Mouse (Mus musculus): Measurements from ENCODE around the gene Slc22a7. TPM values are rescaled to one million over a fixed set of nuclear protein-coding genes. Genes with fewer than 3 reads are reported as not detected.

Slc22a7 gene
- total and polyA plus RNA-seq, 3 experiments, result not detected

- TF ChIP-seq CTCF (IDR thresholded peaks at IDR 0.05; ENCODE audit: low read depth, low read length), result no peak
- no peak for TF ChIP-seq GATA2 (IDR thresholded peaks at IDR 0.05; ENCODE audit: borderline replicate concordance, low read depth, low read length)
- no peak for TF ChIP-seq GATA1 (IDR thresholded peaks at IDR 0.05; ENCODE audit: borderline replicate concordance, low read length)
- TF ChIP-seq POLR2AphosphoS5 (IDR thresholded peaks at IDR 0.05; ENCODE audit: insufficient replicate concordance, low read depth, low read length), result no peak
- no peak for TF ChIP-seq TAL1 (conservative IDR thresholded peaks at IDR 0.05; ENCODE audit: low read depth, low read length)
- Histone ChIP-seq H3K4me1 (ENCODE audit: insufficient read depth, low read depth, low read length) (no peaks in the 10 kb centered on the region), H3K9me3 (replicated peaks) (no peaks in the 10 kb centered on the region), H3K27me3 (ENCODE audit: insufficient read depth, low read length) (peaks cover 16% of the 10 kb centered on the region; the same call in 1 of the 2 replicates), H3K4me3 (ENCODE audit: low read depth, low read length) (no peak overlapping the region), H3K36me3 (replicated peaks) (no peaks in the 10 kb centered on the region)
- no peak for DNase-seq (ENCODE audit: low spot score)
- no peak for ATAC-seq (ENCODE audit: extremely low read depth, insufficient number of reproducible peaks, low FRiP score, poor library complexity, severe bottlenecking)
These were observed 8.0 kb upstream of the Slc22a7 start for GRCm38 (mm10) chr17:46446264-46446663.

- H3K4me3 ChIP-seq (ENCODE audit: low read depth, low read length), result no peak overlapping the region
- no peaks in the 10 kb centered on the region for H3K36me3 ChIP-seq (replicated peaks)
- no peaks in the 10 kb centered on the region for H3K4me1 ChIP-seq (ENCODE audit: insufficient read depth, low read depth, low read length)
- no peak for TF ChIP-seq CTCF (IDR thresholded peaks at IDR 0.05; ENCODE audit: low read depth, low read length)
- no peaks in the 10 kb centered on the region for H3K9me3 ChIP-seq (replicated peaks)
- H3K27me3 ChIP-seq (ENCODE audit: insufficient read depth, low read length), result peaks cover 16% of the 10 kb centered on the region; the same call in 1 of the 2 replicates
- no peak for DNase-seq (ENCODE audit: low spot score)
- ATAC-seq (ENCODE audit: extremely low read depth, insufficient number of reproducible peaks, low FRiP score, poor library complexity, severe bottlenecking), result no peak
These were observed 6.8 kb upstream of the Slc22a7 start for GRCm38 (mm10) chr17:46444839-46445579.

- no peak for DNase-seq (ENCODE audit: low spot score)
- Histone ChIP-seq H3K4me1 (ENCODE audit: insufficient read depth, low read depth, low read length) (no peaks in the 10 kb centered on the region), H3K9me3 (replicated peaks) (no peaks in the 10 kb centered on the region), H3K4me3 (ENCODE audit: low read depth, low read length) (no peak overlapping the region), H3K36me3 (replicated peaks) (no peaks in the 10 kb centered on the region), H3K27me3 (ENCODE audit: insufficient read depth, low read length) (peaks cover 17% of the 10 kb centered on the region; the same call in 1 of the 2 replicates)
- no peak for ATAC-seq (ENCODE audit: extremely low read depth, insufficient number of reproducible peaks, low FRiP score, poor library complexity, severe bottlenecking)
- TF ChIP-seq GATA2 (IDR thresholded peaks at IDR 0.05; ENCODE audit: borderline replicate concordance, low read depth, low read length), result no peak
- no peak for TF ChIP-seq TAL1 (conservative IDR thresholded peaks at IDR 0.05; ENCODE audit: low read depth, low read length)
- TF ChIP-seq GATA1 (IDR thresholded peaks at IDR 0.05; ENCODE audit: borderline replicate concordance, low read length), result no peak
- no peak for TF ChIP-seq POLR2AphosphoS5 (IDR thresholded peaks at IDR 0.05; ENCODE audit: insufficient replicate concordance, low read depth, low read length)
- no peak for TF ChIP-seq CTCF (IDR thresholded peaks at IDR 0.05; ENCODE audit: low read depth, low read length)
These were observed 919 bp upstream of the Slc22a7 start for GRCm38 (mm10) chr17:46439176-46439575.

DNA sequence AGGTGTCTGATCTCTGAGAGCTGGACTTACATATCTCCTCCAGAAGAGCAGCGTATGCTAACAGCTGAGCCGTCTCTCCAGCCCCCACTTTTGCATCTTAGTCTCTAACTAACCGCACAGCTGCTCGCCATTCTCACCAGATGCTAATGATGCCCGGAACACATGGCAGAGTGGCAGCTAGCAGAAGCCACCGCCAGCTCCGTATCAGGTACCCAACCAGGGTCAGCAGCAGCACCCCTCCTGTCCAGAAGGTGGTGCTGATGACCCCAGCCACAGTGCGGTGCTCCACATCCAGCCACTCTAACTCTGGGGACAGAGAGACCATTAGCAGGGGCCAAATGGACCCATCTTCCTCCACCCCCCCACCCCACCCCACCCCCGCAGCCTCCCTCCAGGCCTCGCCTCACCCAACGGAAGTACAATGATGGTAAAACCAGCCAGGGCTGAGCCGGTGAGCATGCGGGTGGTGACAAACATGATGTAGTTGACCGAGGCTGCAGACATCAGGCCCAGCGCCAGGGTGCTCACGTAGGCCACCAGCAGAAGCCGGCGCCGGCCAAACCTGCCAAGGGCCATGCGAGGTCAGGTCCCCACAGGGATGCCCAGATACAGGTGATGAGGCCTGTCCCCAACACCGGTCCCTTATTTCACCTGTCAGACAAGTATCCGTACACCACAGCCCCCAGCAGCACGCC, 1.4 kb downstream of the Slc22a7 start:
- no peak overlapping the region for H3K4me3 ChIP-seq (ENCODE audit: low read depth, low read length)
- TF ChIP-seq TAL1 (conservative IDR thresholded peaks at IDR 0.05; ENCODE audit: low read depth, low read length), result no peak
- no peak for TF ChIP-seq CTCF (IDR thresholded peaks at IDR 0.05; ENCODE audit: low read depth, low read length)
- TF ChIP-seq GATA2 (IDR thresholded peaks at IDR 0.05; ENCODE audit: borderline replicate concordance, low read depth, low read length), result no peak
- peaks cover 10% of the 10 kb centered on the region; the same call in 1 of the 2 replicates for H3K27me3 ChIP-seq (ENCODE audit: insufficient read depth, low read length)
- no peaks in the 10 kb centered on the region for H3K36me3 ChIP-seq (replicated peaks)
- H3K4me1 ChIP-seq (ENCODE audit: insufficient read depth, low read depth, low read length), result peaks cover 2% of the 10 kb centered on the region
- ATAC-seq (ENCODE audit: extremely low read depth, insufficient number of reproducible peaks, low FRiP score, poor library complexity, severe bottlenecking) (no peak), DNase-seq (ENCODE audit: low spot score) (no peak)
- no peaks in the 10 kb centered on the region for H3K9me3 ChIP-seq (replicated peaks)

DNA sequence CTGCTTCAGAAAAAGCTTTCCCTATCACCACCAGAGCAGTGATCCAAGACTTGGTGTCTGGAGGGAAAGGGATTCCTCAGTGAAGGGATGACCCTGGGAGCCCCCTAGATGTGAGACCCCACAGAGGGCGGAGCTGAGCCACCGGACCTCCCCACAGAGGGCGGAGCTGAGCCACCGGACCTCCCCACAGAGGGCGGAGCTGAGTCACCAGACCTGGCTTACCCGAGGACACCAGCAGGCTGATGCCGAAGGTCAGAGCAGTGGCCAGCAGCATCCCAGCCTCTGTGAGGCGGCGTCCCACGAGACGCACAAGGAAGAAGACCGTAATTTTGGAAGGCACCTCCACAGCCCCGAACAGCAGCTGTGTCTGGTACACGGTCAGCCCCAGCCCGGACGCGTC, 4.6 kb downstream of the Slc22a7 start:
- ATAC-seq (ENCODE audit: extremely low read depth, insufficient number of reproducible peaks, low FRiP score, poor library complexity, severe bottlenecking) (no peak), DNase-seq (ENCODE audit: low spot score) (no peak)
- Histone ChIP-seq H3K4me3 (ENCODE audit: low read depth, low read length) (no peak overlapping the region), H3K36me3 (replicated peaks) (no peaks in the 10 kb centered on the region), H3K27me3 (ENCODE audit: insufficient read depth, low read length) (peaks cover 28% of the 10 kb centered on the region), H3K9me3 (replicated peaks) (no peaks in the 10 kb centered on the region), H3K4me1 (ENCODE audit: insufficient read depth, low read depth, low read length) (peaks cover 2% of the 10 kb centered on the region)
- no peak for TF ChIP-seq POLR2AphosphoS5 (IDR thresholded peaks at IDR 0.05; ENCODE audit: insufficient replicate concordance, low read depth, low read length)
- no peak for TF ChIP-seq CTCF (IDR thresholded peaks at IDR 0.05; ENCODE audit: low read depth, low read length)
- TF ChIP-seq TAL1 (conservative IDR thresholded peaks at IDR 0.05; ENCODE audit: low read depth, low read length), result no peak
- no peak for TF ChIP-seq GATA2 (IDR thresholded peaks at IDR 0.05; ENCODE audit: borderline replicate concordance, low read depth, low read length)
- TF ChIP-seq GATA1 (IDR thresholded peaks at IDR 0.05; ENCODE audit: borderline replicate concordance, low read length), result no peak

GRCm38 (mm10) chr17:46428761-46429414, 9.4 kb downstream of the Slc22a7 start, which contains the start of gene Crip3:
Crip3 (plus strand) TSS chr17:46428926.
- peaks cover 2% of the 10 kb centered on the region for H3K4me1 ChIP-seq (ENCODE audit: insufficient read depth, low read depth, low read length)
- peaks cover 18% of the 10 kb centered on the region for H3K27me3 ChIP-seq (ENCODE audit: insufficient read depth, low read length)
- no peak within 1 kb of the TSS for H3K4me3 ChIP-seq (ENCODE audit: low read depth, low read length)
- TF ChIP-seq GATA2 (IDR thresholded peaks at IDR 0.05; ENCODE audit: borderline replicate concordance, low read depth, low read length), result no peak
- no peak for TF ChIP-seq TAL1 (conservative IDR thresholded peaks at IDR 0.05; ENCODE audit: low read depth, low read length)
- TF ChIP-seq CTCF (IDR thresholded peaks at IDR 0.05; ENCODE audit: low read depth, low read length), result no peak
- TF ChIP-seq POLR2AphosphoS5 (IDR thresholded peaks at IDR 0.05; ENCODE audit: insufficient replicate concordance, low read depth, low read length), result no peak
- TF ChIP-seq GATA1 (IDR thresholded peaks at IDR 0.05; ENCODE audit: borderline replicate concordance, low read length), result no peak
- DNase-seq (ENCODE audit: low spot score), result no peak
- ATAC-seq (ENCODE audit: extremely low read depth, insufficient number of reproducible peaks, low FRiP score, poor library complexity, severe bottlenecking), result no peak
- no peaks in the 10 kb centered on the region for H3K36me3 ChIP-seq (replicated peaks)
- no peaks in the 10 kb centered on the region for H3K9me3 ChIP-seq (replicated peaks)
